Mouse (Mus musculus): ENCODE results near the gene Pdgfa. TPM values are rescaled to one million over a fixed set of nuclear protein-coding genes. Genes with fewer than 3 reads are reported as not detected.

Pdgfa gene
- 63.5 TPM for polyA plus RNA-seq (2014; fragmentation: Illumina TruSeq; extraction: RNeasy Lipid Tissue Mini Kit (QIAGEN cat#74804); ENCODE audit: low read depth, low replicate concordance)

GRCm38 (mm10) chr5:138997171-138997788 lies at the start of gene Pdgfa:
TSS of gene Pdgfa (minus strand) at chr5:138997370.

Other genes with a start within 250 kb of the Pdgfa start
- gene Fam20c, start 242.9 kb downstream of the Pdgfa start, polyA plus RNA-seq (2014; fragmentation: Illumina TruSeq; extraction: RNeasy Lipid Tissue Mini Kit (QIAGEN cat#74804); ENCODE audit: low read depth, low replicate concordance) = 0.41 TPM
- not detected for gene Gm5294, start 177.3 kb downstream of the Pdgfa start, polyA plus RNA-seq (2014; fragmentation: Illumina TruSeq; extraction: RNeasy Lipid Tissue Mini Kit (QIAGEN cat#74804); ENCODE audit: low read depth, low replicate concordance)
- gene Prkar1b, start 152.6 kb upstream of the Pdgfa start, polyA plus RNA-seq (2014; fragmentation: Illumina TruSeq; extraction: RNeasy Lipid Tissue Mini Kit (QIAGEN cat#74804); ENCODE audit: low read depth, low replicate concordance) = 2.9 TPM
- 2.7 TPM for gene Dnaaf5, start 152.9 kb upstream of the Pdgfa start, polyA plus RNA-seq (2014; fragmentation: Illumina TruSeq; extraction: RNeasy Lipid Tissue Mini Kit (QIAGEN cat#74804); ENCODE audit: low read depth, low replicate concordance)
- gene Sun1, start 203.3 kb upstream of the Pdgfa start, polyA plus RNA-seq (2014; fragmentation: Illumina TruSeq; extraction: RNeasy Lipid Tissue Mini Kit (QIAGEN cat#74804); ENCODE audit: low read depth, low replicate concordance) = 23.5 TPM

Measured in sigmoid colon, adult 10 weeks (tissue).